Mouse (Mus musculus) lung, postnatal 4 days (tissue): ENCODE measurements around the gene Olfr967.
"Not testable (repeated sequence)": the region's sequence is repeated elsewhere in the genome, so short reads cannot be mapped to it uniquely, and the experiment has no call there.

Experiments
- DNase-seq, 2 experiments: peaks; one replicate each; pipeline ENCODE4 v3.0.0; 2021

The Olfr967 gene

GRCm38 (mm10) chr9:39745949-39746348 is at the start of gene Olfr967:
Gene Olfr967 (plus strand): TSS chr9:39746249.
- no peak for DNase-seq

- not testable (repeated sequence) for DNase-seq
These were observed 44.9 kb upstream of the Olfr967 start for GRCm38 (mm10) chr9:39701123-39701522.

- DNase-seq, result no peak
These were observed 39.0 kb upstream of the Olfr967 start, which contains the start of gene Olfr149 for GRCm38 (mm10) chr9:39707017-39707416. Gene Olfr149 (minus strand): TSS chr9:39707117.

GRCm38 (mm10) chr9:39708958-39709357 is 37.1 kb upstream of the Olfr967 start:
- peak in 1 of 2 experiments; percentile 34 for DNase-seq

- DNase-seq, result no peak
These were observed 35.0 kb upstream of the Olfr967 start, which contains the start of gene Olfr965 for GRCm38 (mm10) chr9:39711053-39711452. Gene Olfr965 (plus strand): TSS chr9:39711353.

GRCm38 (mm10) chr9:39730678-39731077 is 15.4 kb upstream of the Olfr967 start, which contains the start of gene Olfr150:
Gene Olfr150 (plus strand): TSS chr9:39730978.
- no peak for DNase-seq

GRCm38 (mm10) chr9:39740741-39741140 is 5.3 kb upstream of the Olfr967 start:
- no peak for DNase-seq

- DNase-seq, result no peak
These were observed 379 bp downstream of the Olfr967 start for GRCm38 (mm10) chr9:39746428-39746827.

- DNase-seq, result no peak
These were observed 37.1 kb downstream of the Olfr967 start, which contains the start of gene Olfr968 for GRCm38 (mm10) chr9:39783153-39783552. Gene Olfr968 (minus strand): TSS chr9:39783253.

GRCm38 (mm10) chr9:39790558-39790957 is 44.5 kb downstream of the Olfr967 start, which contains the start of gene Olfr969:
Gene Olfr969 (plus strand): TSS chr9:39790945.
- DNase-seq, result no peak
